Mouse (Mus musculus) heart, postnatal 0 days (tissue): ENCODE data around the gene Slc35g1. TPM values are rescaled to one million over a fixed set of nuclear protein-coding genes. Genes with fewer than 3 reads are reported as not detected.
"Not testable (repeated sequence)": the region's sequence is repeated elsewhere in the genome, so short reads cannot be mapped to it uniquely, and the experiment has no call there.

Source experiments
- ATAC-seq: fragments of 200-750 bp; cut with Nextera tagmentation; 2 replicates; pipeline ENCODE4 v1.8.0; 2017; ENCODE audit warnings: low read depth, moderate number of reproducible peaks, moderate library complexity; ENCODE audit not compliant: insufficient read depth
- DNase-seq: peaks from one replicate; pipeline ENCODE4 v3.0.0-alpha.2; 2016; ENCODE audit warnings: low spot score
- H3K27ac ChIP-seq: fragments of 300-500 bp; sonication (generic); 2 replicates; pipeline ENCODE4 v1.5.1; 2014; ENCODE audit warnings: low read depth, mild to moderate bottlenecking
- H3K27me3 ChIP-seq: fragments of 300-500 bp; sonication (generic); 2 replicates; pipeline ENCODE4 v1.6.1; 2014; ENCODE audit warnings: low read length, mixed read lengths; ENCODE audit not compliant: control insufficient read depth, insufficient read depth
- H3K36me3 ChIP-seq: fragments of 300-500 bp; sonication (generic); replicated peaks from 2 replicates; pipeline ENCODE4 v1.6.1; 2014; ENCODE audit warnings: low read length, mixed read lengths; ENCODE audit not compliant: control insufficient read depth, insufficient read depth
- H3K4me1 ChIP-seq: fragments of 300-500 bp; sonication (generic); 2 replicates; pipeline ENCODE4 v1.6.1; 2014; ENCODE audit warnings: antibody characterized with exemption; ENCODE audit not compliant: control insufficient read depth, insufficient read depth
- H3K4me2 ChIP-seq: fragments of 300-500 bp; sonication (generic); 2 replicates; pipeline ENCODE4 v1.6.1; 2014; ENCODE audit warnings: low read depth, mild to moderate bottlenecking, low read length, moderate library complexity
- H3K4me3 ChIP-seq: fragments of 300-500 bp; sonication (generic); 2 replicates; pipeline ENCODE4 v1.5.1; 2014; ENCODE audit warnings: low read depth, low read length
- H3K9ac ChIP-seq: fragments of 300-500 bp; sonication (generic); replicated peaks from 2 replicates; pipeline ENCODE4 v1.6.1; 2014; ENCODE audit warnings: low read depth, low read length, mixed read lengths
- H3K9me3 ChIP-seq: fragments of 300-500 bp; sonication (generic); replicated peaks from 2 replicates; pipeline ENCODE4 v1.6.1; 2016; ENCODE audit warnings: low read length; ENCODE audit not compliant: control insufficient read depth
- CTCF ChIP-seq: IDR thresholded peaks from 2 replicates; pipeline ENCODE4 v1.5.1; 2016; ENCODE audit warnings: antibody characterized with exemption, control low read depth, low read depth
- EP300 ChIP-seq: IDR thresholded peaks from 2 replicates; pipeline ENCODE4 v1.6.1; 2016; ENCODE audit warnings: antibody characterized with exemption, low read depth
- whole genome bisulfite sequencing: fragments of 180-500 bp; shearing (Covaris S2); extraction: QIAGEN DNeasy Blood & Tissue Kit; methylation state at CpG from one replicate; pipeline ENCODE4 v1.1.7; 2014; 5-methylcytosine and 5-hydroxymethylcytosine counted together
- polyA plus RNA-seq: library from polyadenylated mRNA; unstranded; fragments of >200 nt; fragmentation: Nextera tagmentation; extraction: Ambion mirVana; gene quantifications from 2 replicates; pipeline ENCODE4 v1.2.1, GENCODE M21; 2015
- total RNA-seq: library from RNA; depleted of rRNA; stranded (reverse); fragments of >200 nt; gene quantifications from 2 replicates; pipeline ENCODE4 v1.2.3, GENCODE M21; 2014; ENCODE audit warnings: low replicate concordance

The Slc35g1 gene
- total and polyA plus RNA-seq, 2 experiments from 2014 or later = 0.92 to 1.9 TPM

- Histone ChIP-seq H3K9me3 (0 out of 2 replicates have a peak, but pooled peaks cover 3% of the 10 kb centered on the region), H3K4me1 (no peaks in the 10 kb centered on the region), H3K27me3 (no peaks in the 10 kb centered on the region), H3K27ac (no peak overlapping the region), H3K4me3 (no peak overlapping the region), H3K36me3 (no peaks in the 10 kb centered on the region), H3K9ac (no peak overlapping the region), H3K4me2 (no peak overlapping the region)
- ATAC-seq (no peak), DNase-seq (no peak)
- TF ChIP-seq EP300 (no peak), CTCF (no peak)
- WGBS = 34% methylated on average over 11 of the region's 11 CpGs
Measured at GRCm38 (mm10) chr19:38372460-38373102, 23.2 kb upstream of the Slc35g1 start.

GRCm38 (mm10) chr19:38373371-38373770, 22.4 kb upstream of the Slc35g1 start:
- WGBS = 62% methylated on average over 2 of the region's 2 CpGs
- no peak for ATAC-seq

GRCm38 (mm10) chr19:38383769-38384168, 12.0 kb upstream of the Slc35g1 start:
- no peaks in the 10 kb centered on the region for H3K4me1 ChIP-seq
- no peaks in the 10 kb centered on the region for H3K27me3 ChIP-seq
- no peak for DNase-seq
- 85% methylated on average over 12 of the region's 12 CpGs for WGBS
- no peaks in the 10 kb centered on the region for H3K9me3 ChIP-seq
- no peak for ATAC-seq
- H3K27ac ChIP-seq = no peak overlapping the region
- H3K4me2 ChIP-seq = no peak overlapping the region
- no peaks in the 10 kb centered on the region for H3K36me3 ChIP-seq
- TF ChIP-seq CTCF (no peak), EP300 (no peak)
- H3K4me3 ChIP-seq = no peak overlapping the region
- H3K9ac ChIP-seq = no peak overlapping the region

More at GRCm38 (mm10) chr19:38373371-38373770, 22.4 kb upstream of the Slc35g1 start:
- no peak for TF ChIP-seq EP300
- no peak for TF ChIP-seq CTCF
- Histone ChIP-seq H3K9ac (no peak overlapping the region), H3K4me2 (no peak overlapping the region), H3K27ac (no peak overlapping the region), H3K27me3 (no peaks in the 10 kb centered on the region), H3K4me3 (no peak overlapping the region), H3K4me1 (no peaks in the 10 kb centered on the region), H3K9me3 (0 out of 2 replicates have a peak, but pooled peaks cover 3% of the 10 kb centered on the region), H3K36me3 (no peaks in the 10 kb centered on the region)
- DNase-seq = no peak

- not testable (repeated sequence) for H3K27ac ChIP-seq, H3K36me3 ChIP-seq, H3K4me3 ChIP-seq, H3K4me2 ChIP-seq, H3K4me1 ChIP-seq, ATAC-seq, DNase-seq, H3K9ac ChIP-seq, H3K27me3 ChIP-seq, H3K9me3 ChIP-seq
- WGBS = 66% methylated on average over 1 of the region's 1 CpGs
Measured at GRCm38 (mm10) chr19:38387021-38387420, 8.8 kb upstream of the Slc35g1 start.

GRCm38 (mm10) chr19:38387835-38388234, 7.9 kb upstream of the Slc35g1 start:
- no peaks in the 10 kb centered on the region for H3K27me3 ChIP-seq
- TF ChIP-seq EP300 (no peak), CTCF (no peak)
- DNase-seq (no peak), ATAC-seq (no peak)
- no peaks in the 10 kb centered on the region for H3K4me1 ChIP-seq
- no peaks in the 10 kb centered on the region for H3K9me3 ChIP-seq
- H3K9ac ChIP-seq = no peak overlapping the region
- H3K36me3 ChIP-seq = no peaks in the 10 kb centered on the region
- no peak overlapping the region for H3K27ac ChIP-seq
- no peak overlapping the region for H3K4me3 ChIP-seq
- no peak overlapping the region for H3K4me2 ChIP-seq
- WGBS = 82% methylated on average over 4 of the region's 4 CpGs

GRCm38 (mm10) chr19:38396633-38396970, 822 bp downstream of the Slc35g1 start:
- Histone ChIP-seq H3K9me3 (no peaks in the 10 kb centered on the region), H3K4me3 (peak overlapping the region; percentile 76), H3K27ac (no peak overlapping the region), H3K4me1 (no peaks in the 10 kb centered on the region), H3K9ac (0 out of 2 replicates have a peak overlapping the region, but pooled peaks have one; percentile 65), H3K4me2 (peak overlapping the region; percentile 97), H3K27me3 (no peaks in the 10 kb centered on the region), H3K36me3 (no peaks in the 10 kb centered on the region)
- DNase-seq (no peak), ATAC-seq (no peak)
- TF ChIP-seq EP300 = no peak
- no peak for TF ChIP-seq CTCF
- 53% methylated on average over 8 of the region's 8 CpGs for WGBS
